Mouse (Mus musculus): ENCODE measurements around the gene Anks1b. TPM values are rescaled to one million over a fixed set of nuclear protein-coding genes. Genes with fewer than 3 reads are reported as not detected.

The Anks1b gene
- polyA plus RNA-seq, 1 experiment from 2014 or later = 96.8 TPM

GRCm38 (mm10) chr10:90823438-90823837, 950.1 kb downstream of the Anks1b start:
- no peak overlapping the region for H3K27ac ChIP-seq
- H3K27me3 ChIP-seq (replicated peaks) = no peaks in the 10 kb centered on the region; the same call in 1 of the 2 replicates
- H3K4me3 ChIP-seq = no peak overlapping the region
- H3K9me3 ChIP-seq = no peaks in the 10 kb centered on the region
- H3K9ac ChIP-seq = no peak overlapping the region
- ATAC-seq (replicated peaks) = no peak
- H3K4me2 ChIP-seq = no peak overlapping the region
- 17% methylated on average over 4 of the region's 4 CpGs for WGBS
- peaks cover 10% of the 10 kb centered on the region for H3K4me1 ChIP-seq
- no peaks in the 10 kb centered on the region for H3K36me3 ChIP-seq (replicated peaks)

GRCm38 (mm10) chr10:90824692-90825091, 951.4 kb downstream of the Anks1b start:
- no peak overlapping the region for H3K9ac ChIP-seq
- no peak overlapping the region for H3K4me2 ChIP-seq
- no peak for ATAC-seq (replicated peaks)
- no peaks in the 10 kb centered on the region; the same call in 1 of the 2 replicates for H3K27me3 ChIP-seq (replicated peaks)
- no peak overlapping the region for H3K27ac ChIP-seq
- 87% methylated on average over 2 of the region's 2 CpGs for WGBS
- H3K4me3 ChIP-seq = no peak overlapping the region
- H3K9me3 ChIP-seq = no peaks in the 10 kb centered on the region
- H3K36me3 ChIP-seq (replicated peaks) = no peaks in the 10 kb centered on the region
- H3K4me1 ChIP-seq = peaks cover 7% of the 10 kb centered on the region; the same call in 1 of the 2 replicates

- no peak for ATAC-seq (replicated peaks)
- H3K4me2 ChIP-seq = no peak overlapping the region
- 20% methylated on average over 4 of the region's 4 CpGs for WGBS
- no peaks in the 10 kb centered on the region for H3K9me3 ChIP-seq
- H3K27ac ChIP-seq = no peak overlapping the region
- H3K9ac ChIP-seq = no peak overlapping the region
- peaks cover 3% of the 10 kb centered on the region; the same call in 1 of the 2 replicates for H3K27me3 ChIP-seq (replicated peaks)
- H3K36me3 ChIP-seq (replicated peaks) = no peaks in the 10 kb centered on the region
- H3K4me3 ChIP-seq = no peak overlapping the region
- peaks cover 24% of the 10 kb centered on the region for H3K4me1 ChIP-seq
Measured at GRCm38 (mm10) chr10:90826939-90827338, 953.6 kb downstream of the Anks1b start.

GRCm38 (mm10) chr10:90828581-90829393, 955.5 kb downstream of the Anks1b start:
- peaks cover 28% of the 10 kb centered on the region for H3K4me1 ChIP-seq
- ATAC-seq (replicated peaks) = peak; percentile 88
- under 1% methylated on average over 53 of the region's 73 CpGs for WGBS
- peak overlapping the region; percentile 95 for H3K27ac ChIP-seq
- no peaks in the 10 kb centered on the region for H3K36me3 ChIP-seq (replicated peaks)
- peak overlapping the region; percentile 65 for H3K4me3 ChIP-seq
- peaks cover 3% of the 10 kb centered on the region; the same call in 1 of the 2 replicates for H3K27me3 ChIP-seq (replicated peaks)
- H3K4me2 ChIP-seq = peak overlapping the region; percentile 55
- H3K9ac ChIP-seq = peak overlapping the region; percentile 61
- no peaks in the 10 kb centered on the region for H3K9me3 ChIP-seq

- Histone ChIP-seq H3K27me3 (replicated peaks) (peaks cover 3% of the 10 kb centered on the region; the same call in 1 of the 2 replicates), H3K36me3 (replicated peaks) (no peaks in the 10 kb centered on the region), H3K4me1 (peaks cover 28% of the 10 kb centered on the region), H3K27ac (peak overlapping the region; percentile 95), H3K4me3 (peak overlapping the region; percentile 65), H3K9me3 (no peaks in the 10 kb centered on the region), H3K9ac (peak overlapping the region; percentile 61), H3K4me2 (peak overlapping the region; percentile 55)
- peak; percentile 93 for ATAC-seq (replicated peaks)
- WGBS = under 1% methylated on average over 58 of the region's 76 CpGs
Measured at GRCm38 (mm10) chr10:90829394-90830267, 956.3 kb downstream of the Anks1b start.

GRCm38 (mm10) chr10:90830268-90830585, 956.9 kb downstream of the Anks1b start:
- WGBS = under 1% methylated on average over 11 of the region's 11 CpGs
- peaks cover 3% of the 10 kb centered on the region; the same call in 1 of the 2 replicates for H3K27me3 ChIP-seq (replicated peaks)
- peak overlapping the region; percentile 95 for H3K27ac ChIP-seq
- H3K4me2 ChIP-seq = peak overlapping the region; percentile 55
- no peak for ATAC-seq (replicated peaks)
- no peaks in the 10 kb centered on the region for H3K36me3 ChIP-seq (replicated peaks)
- H3K9me3 ChIP-seq = no peaks in the 10 kb centered on the region
- H3K4me1 ChIP-seq = peaks cover 28% of the 10 kb centered on the region
- peak overlapping the region; percentile 65 for H3K4me3 ChIP-seq
- H3K9ac ChIP-seq = peak overlapping the region; percentile 61

- H3K9ac ChIP-seq = peak overlapping the region; percentile 61
- H3K27me3 ChIP-seq (replicated peaks) = 0 out of 2 replicates have a peak, but pooled peaks cover 3% of the 10 kb centered on the region
- no peaks in the 10 kb centered on the region for H3K9me3 ChIP-seq
- 2% methylated on average over 21 of the region's 21 CpGs for WGBS
- H3K4me3 ChIP-seq = peak overlapping the region; percentile 65
- no peak for ATAC-seq (replicated peaks)
- H3K4me1 ChIP-seq = peaks cover 28% of the 10 kb centered on the region
- no peaks in the 10 kb centered on the region for H3K36me3 ChIP-seq (replicated peaks)
- H3K4me2 ChIP-seq = peak overlapping the region; percentile 55
- H3K27ac ChIP-seq = peak overlapping the region; percentile 95
Measured at GRCm38 (mm10) chr10:90830591-90831287, 957.4 kb downstream of the Anks1b start.

GRCm38 (mm10) chr10:90831288-90831626, 957.9 kb downstream of the Anks1b start:
- no peaks in the 10 kb centered on the region for H3K9me3 ChIP-seq
- H3K4me3 ChIP-seq = peak overlapping the region; percentile 65
- H3K4me1 ChIP-seq = peaks cover 28% of the 10 kb centered on the region
- 3% methylated on average over 2 of the region's 2 CpGs for WGBS
- peak overlapping the region; percentile 55 for H3K4me2 ChIP-seq
- no peak for ATAC-seq (replicated peaks)
- H3K27me3 ChIP-seq (replicated peaks) = 0 out of 2 replicates have a peak, but pooled peaks cover 3% of the 10 kb centered on the region
- H3K27ac ChIP-seq = peak overlapping the region; percentile 95
- H3K9ac ChIP-seq = peak overlapping the region; percentile 61
- H3K36me3 ChIP-seq (replicated peaks) = no peaks in the 10 kb centered on the region

- WGBS = 41% methylated on average over 5 of the region's 5 CpGs
- Histone ChIP-seq H3K27ac (no peak overlapping the region), H3K4me2 (no peak overlapping the region), H3K9me3 (no peaks in the 10 kb centered on the region), H3K36me3 (replicated peaks) (no peaks in the 10 kb centered on the region), H3K9ac (no peak overlapping the region), H3K27me3 (replicated peaks) (0 out of 2 replicates have a peak, but pooled peaks cover 3% of the 10 kb centered on the region), H3K4me1 (peaks cover 20% of the 10 kb centered on the region), H3K4me3 (no peak overlapping the region)
- ATAC-seq (replicated peaks) = no peak
Measured at GRCm38 (mm10) chr10:90834306-90834705, 961.0 kb downstream of the Anks1b start.

GRCm38 (mm10) chr10:90835195-90835594, 961.9 kb downstream of the Anks1b start:
- Histone ChIP-seq H3K27me3 (replicated peaks) (0 out of 2 replicates have a peak, but pooled peaks cover 3% of the 10 kb centered on the region), H3K4me1 (peaks cover 19% of the 10 kb centered on the region), H3K36me3 (replicated peaks) (no peaks in the 10 kb centered on the region), H3K9ac (no peak overlapping the region), H3K4me3 (no peak overlapping the region), H3K4me2 (no peak overlapping the region), H3K27ac (no peak overlapping the region), H3K9me3 (no peaks in the 10 kb centered on the region)
- no peak for ATAC-seq (replicated peaks)

- WGBS = 88% methylated on average over 9 of the region's 9 CpGs
- H3K4me3 ChIP-seq = no peak overlapping the region
- H3K27ac ChIP-seq = no peak overlapping the region
- H3K27me3 ChIP-seq (replicated peaks) = no peaks in the 10 kb centered on the region
- no peak overlapping the region for H3K4me2 ChIP-seq
- no peak for ATAC-seq (replicated peaks)
- H3K4me1 ChIP-seq = no peaks in the 10 kb centered on the region
- H3K9ac ChIP-seq = no peak overlapping the region
- no peaks in the 10 kb centered on the region for H3K9me3 ChIP-seq
- H3K36me3 ChIP-seq (replicated peaks) = no peaks in the 10 kb centered on the region
Measured at GRCm38 (mm10) chr10:90839611-90840335, 966.5 kb downstream of the Anks1b start.

Data from midbrain, embryonic 15.5 days (tissue).